Mouse (Mus musculus) gastrocnemius, adult 18-20 months (tissue): ENCODE data around the gene Rnf41. TPM values are rescaled to one million over a fixed set of nuclear protein-coding genes. Genes with fewer than 3 reads are reported as not detected.

Source experiments
- DNase-seq: peaks from one replicate; pipeline ENCODE4 v3.0.0; 2021; ENCODE audit warnings: low spot score
- total RNA-seq, 2 experiments: library from RNA; stranded (reverse); gene quantifications; 2 replicates each; pipeline ENCODE4 v1.2.3; 2021

Rnf41 gene
- total RNA-seq, 2 experiments from 2014 or later: 12.7 to 13.2 TPM

DNA sequence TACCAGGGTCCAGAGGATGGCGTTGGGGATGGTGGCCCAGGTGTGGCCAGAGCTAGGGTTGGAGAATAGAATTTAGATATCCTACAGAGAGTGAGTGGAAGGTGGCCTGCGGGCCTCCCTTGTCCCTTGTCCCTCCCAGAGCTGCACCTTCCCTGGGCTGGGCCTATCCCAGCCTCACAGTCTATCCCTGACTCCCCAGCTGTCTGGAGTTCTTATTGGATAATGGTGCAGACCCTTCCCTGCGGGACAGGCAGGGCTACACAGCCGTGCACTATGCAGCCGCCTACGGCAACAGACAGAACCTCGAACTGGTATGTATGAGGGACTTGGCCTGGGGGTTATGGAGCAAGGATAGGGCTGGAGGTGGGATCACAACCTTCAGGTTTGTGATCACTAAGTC is 25.6 kb upstream of the Rnf41 start:
- DNase-seq: no peak

- DNase-seq: no peak
Observed at GRCm38 (mm10) chr10:128388941-128389340, 22.5 kb upstream of the Rnf41 start.

GRCm38 (mm10) chr10:128389570-128389969 is 21.9 kb upstream of the Rnf41 start:
- no peak for DNase-seq

GRCm38 (mm10) chr10:128390366-128390765 is 21.1 kb upstream of the Rnf41 start:
- no peak for DNase-seq

DNA sequence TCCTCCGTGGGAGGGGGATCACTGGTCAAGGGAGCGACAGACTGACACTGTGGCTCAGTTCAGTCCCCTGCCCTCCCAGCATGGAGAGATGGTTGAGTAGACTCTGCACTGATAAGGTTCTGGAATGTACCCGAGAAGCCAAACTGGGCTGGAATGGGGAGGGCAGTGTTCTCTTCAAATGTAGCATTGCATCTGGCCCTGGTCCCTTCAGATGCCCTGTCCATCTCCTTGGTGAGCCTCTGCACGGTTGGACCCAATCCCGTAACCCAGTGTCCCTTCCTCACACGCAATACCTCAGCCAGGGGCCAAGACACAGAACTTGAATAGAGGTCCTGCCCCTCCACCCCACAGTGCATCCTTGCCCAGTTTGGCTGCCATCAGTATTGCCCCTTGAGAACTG is 19.6 kb upstream of the Rnf41 start:
- DNase-seq: no peak

- no peak for DNase-seq
Observed at GRCm38 (mm10) chr10:128396017-128396673, 15.3 kb upstream of the Rnf41 start.

GRCm38 (mm10) chr10:128396716-128397264 is 14.7 kb upstream of the Rnf41 start:
- no peak for DNase-seq

DNA sequence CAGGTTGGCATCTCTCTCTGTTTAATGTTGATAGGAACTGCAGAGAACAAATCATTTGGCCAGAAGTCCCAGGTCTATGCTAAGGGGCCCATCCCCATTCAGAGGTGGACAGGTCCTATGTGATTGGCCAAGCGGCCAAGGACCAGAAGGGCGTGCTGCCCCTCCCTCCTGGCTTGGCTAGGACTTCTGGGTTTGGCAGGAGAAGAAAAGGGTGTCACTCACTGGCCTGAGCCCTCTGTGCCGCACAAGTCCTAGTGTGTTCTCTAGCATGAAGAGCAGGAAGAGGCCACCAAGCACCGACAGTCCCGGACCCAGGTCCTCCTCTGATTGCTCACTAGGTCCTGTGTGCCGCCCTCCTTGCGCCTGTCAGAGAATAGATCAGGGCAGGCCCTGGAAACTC is 14.0 kb upstream of the Rnf41 start:
- DNase-seq: peak; percentile 36

DNA sequence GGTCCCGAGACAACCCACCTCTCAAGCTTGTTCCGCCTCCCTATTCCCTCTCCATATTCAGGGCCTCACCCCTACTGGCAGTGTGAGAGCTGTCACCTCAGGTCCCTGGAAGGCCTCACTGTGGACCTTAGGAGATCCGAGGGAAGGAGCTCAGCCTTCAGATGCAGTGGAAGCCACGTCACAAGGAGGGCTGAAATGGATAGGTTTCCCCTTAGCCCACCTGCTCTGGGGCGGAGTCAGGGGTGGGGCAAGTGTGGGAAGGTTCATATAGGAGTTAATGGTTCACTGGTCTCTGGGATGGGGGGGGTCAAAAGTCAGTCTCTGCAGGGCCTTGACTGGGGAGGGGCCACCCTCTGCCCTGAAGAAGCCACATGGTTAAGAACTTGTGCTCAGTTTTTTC is 11.1 kb upstream of the Rnf41 start:
- no peak for DNase-seq

GRCm38 (mm10) chr10:128401056-128401455 is 10.4 kb upstream of the Rnf41 start, which contains the start of gene Slc39a5:
Gene Slc39a5 (minus strand): TSS chr10:128401229.
- no peak for DNase-seq

DNA sequence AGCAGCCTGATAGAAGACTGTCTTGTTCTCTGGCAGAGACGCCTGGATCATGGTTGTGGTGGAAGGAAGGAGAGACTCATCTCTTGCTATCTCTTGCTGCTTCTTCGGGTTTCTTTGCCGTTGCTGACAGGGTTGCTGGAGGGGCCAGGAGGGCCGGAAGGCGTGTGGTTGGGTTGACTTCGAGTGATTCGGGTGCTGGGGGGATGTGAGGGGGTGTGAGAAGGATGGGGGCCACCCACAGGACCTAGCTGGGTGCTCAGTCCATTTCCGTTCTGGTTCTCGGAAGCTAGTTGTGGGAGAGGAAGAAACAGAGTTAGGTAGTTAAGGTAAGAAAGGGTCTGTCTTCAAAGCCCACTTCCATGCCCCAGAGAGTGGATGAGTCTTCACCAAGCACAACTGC is 9.8 kb upstream of the Rnf41 start:
- DNase-seq: no peak

DNA sequence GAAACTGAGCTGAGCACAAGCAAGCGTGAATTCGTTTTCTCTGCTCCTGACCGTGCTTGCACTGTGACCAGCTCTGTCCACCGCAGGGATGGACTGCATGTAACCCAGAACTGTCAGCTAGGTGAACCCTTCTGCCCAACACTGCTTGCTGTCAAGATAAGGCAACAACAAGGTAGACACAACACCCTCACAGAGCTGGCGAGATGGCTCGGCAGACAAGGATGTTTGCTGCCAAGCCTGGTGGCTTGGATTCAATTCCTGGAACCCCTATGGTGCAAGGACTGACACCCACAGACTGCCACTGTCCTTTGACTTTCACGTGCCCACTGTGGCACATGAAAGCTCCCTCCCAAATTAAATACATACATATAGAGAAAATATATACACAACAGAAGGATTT is 7.5 kb upstream of the Rnf41 start:
- DNase-seq: no peak

GRCm38 (mm10) chr10:128408591-128409535 is 2.6 kb upstream of the Rnf41 start:
- DNase-seq: no peak

DNA sequence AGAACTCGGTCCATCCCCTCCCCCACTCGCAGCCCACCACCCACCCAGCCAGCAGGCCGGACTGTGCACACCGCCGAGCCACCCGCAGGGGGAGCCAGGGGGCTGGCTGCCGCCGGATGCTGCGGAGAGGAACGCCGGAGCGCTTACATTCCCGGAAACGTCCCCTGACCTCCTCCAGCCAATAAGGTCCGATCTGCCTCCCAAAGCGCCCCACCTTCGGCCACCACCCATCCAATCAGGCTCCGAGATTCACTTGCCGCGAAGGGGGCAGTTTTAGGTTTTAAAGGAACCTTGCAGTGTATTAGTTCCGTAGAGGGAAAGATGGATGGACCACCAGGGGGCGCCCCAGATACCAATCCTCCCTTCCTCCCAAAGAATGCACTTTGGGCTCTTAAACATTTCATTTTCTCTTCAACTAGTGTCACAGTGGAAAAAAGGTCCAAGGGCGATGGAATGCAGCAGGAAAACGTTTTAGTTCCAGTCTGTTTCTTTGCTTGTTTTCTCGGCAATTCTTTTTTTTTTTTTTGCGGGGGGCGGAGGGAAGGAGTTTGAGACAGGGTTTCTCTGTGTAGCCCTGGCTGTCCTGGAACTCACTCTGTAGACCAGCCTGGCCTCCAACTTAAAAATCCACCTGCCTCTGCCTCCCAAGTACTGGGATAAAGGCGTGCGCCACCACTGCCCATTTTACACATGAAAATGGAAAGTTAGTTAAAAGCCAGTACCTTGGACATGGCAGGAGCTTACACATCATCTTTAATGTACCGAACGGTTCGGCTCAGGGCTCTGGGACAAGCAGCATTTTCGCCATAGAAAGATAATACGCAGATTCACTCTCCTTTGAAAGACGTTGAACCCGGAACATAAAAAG is 1.5 kb upstream of the Rnf41 start:
- peak; percentile 97 for DNase-seq

- DNase-seq: no peak
Observed at GRCm38 (mm10) chr10:128410560-128410845, 954 bp upstream of the Rnf41 start.

GRCm38 (mm10) chr10:128412055-128412381 is 561 bp downstream of the Rnf41 start:
- DNase-seq: peak; percentile 28

DNA sequence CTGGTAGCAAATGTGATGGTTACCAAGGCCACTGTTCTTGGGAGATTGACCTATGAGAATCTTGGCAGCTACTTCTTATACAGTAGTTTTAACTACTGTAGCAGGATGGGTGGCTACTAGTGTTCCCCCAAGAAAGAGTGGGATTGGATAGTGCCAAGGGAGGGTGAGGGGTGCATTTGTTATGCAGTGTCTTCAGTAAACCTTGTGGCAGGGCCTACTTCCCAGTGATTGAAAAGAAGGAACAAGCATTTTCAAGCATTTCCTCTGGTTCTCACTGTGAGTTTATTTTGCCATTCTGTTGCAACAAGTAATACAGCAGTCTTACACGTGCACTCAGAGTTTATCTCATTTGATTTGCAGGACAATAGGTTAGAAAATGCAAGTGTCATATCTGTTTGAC is 1.1 kb downstream of the Rnf41 start:
- DNase-seq: no peak

- DNase-seq: no peak
Observed at GRCm38 (mm10) chr10:128413076-128413475, 1.6 kb downstream of the Rnf41 start.

DNA sequence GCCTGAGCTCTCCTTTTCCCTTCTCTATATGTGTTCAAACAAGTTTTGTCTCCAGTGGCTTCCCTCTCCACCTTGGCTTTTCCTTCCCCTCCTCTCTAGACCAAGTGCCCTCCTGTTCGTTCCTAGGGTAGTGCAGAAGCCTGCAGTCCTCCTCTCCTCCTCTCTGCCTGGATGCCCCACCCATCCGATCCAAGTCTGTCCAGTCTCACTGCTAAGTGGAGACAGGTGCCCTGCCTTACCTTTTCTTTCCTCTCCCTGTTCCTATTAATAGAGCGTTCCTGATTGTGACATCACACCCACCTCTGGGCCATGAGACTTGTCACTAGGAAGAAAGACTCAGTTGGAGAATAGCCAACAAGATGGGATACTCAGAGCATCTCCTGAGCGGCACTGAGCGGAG is 3.4 kb downstream of the Rnf41 start:
- no peak for DNase-seq

DNA sequence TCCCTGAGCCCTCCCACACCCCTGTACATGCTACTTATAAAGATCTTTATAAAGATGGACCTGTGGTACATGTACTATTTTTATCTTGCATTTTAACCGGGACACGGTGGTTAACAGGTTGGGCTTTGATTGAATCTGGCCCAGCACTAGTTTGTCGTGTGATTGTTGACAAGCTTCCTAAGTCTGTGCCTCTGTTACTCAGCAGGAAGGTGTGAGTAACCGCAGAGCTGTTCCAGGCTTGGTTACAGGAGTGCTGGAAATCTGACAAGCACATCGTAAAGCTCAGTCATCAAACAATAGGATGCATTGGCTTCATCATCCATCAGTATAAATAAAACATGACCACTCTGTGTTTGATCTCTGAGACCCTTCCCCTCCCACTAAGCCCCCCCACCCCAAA is 11.0 kb downstream of the Rnf41 start:
- no peak for DNase-seq

DNA sequence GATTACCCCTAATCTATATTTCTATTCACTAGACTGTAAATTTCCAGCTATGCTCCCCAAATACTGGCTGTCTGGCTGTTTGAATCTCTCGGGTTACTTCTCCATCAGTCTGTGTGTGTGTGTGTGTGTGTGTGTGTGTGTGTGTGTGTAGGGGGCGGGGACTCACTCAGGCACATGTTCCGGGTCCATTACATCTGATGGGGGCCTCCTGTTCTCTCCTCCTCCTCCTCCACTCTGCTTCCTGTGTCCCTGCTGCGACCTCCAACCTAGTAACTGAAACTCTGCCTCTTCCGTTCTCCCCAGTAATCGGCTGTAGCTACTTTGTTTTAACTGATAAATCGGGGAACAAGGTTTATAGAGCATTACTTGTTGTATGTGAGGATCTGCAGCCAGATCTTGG is 13.1 kb downstream of the Rnf41 start:
- no peak for DNase-seq

DNA sequence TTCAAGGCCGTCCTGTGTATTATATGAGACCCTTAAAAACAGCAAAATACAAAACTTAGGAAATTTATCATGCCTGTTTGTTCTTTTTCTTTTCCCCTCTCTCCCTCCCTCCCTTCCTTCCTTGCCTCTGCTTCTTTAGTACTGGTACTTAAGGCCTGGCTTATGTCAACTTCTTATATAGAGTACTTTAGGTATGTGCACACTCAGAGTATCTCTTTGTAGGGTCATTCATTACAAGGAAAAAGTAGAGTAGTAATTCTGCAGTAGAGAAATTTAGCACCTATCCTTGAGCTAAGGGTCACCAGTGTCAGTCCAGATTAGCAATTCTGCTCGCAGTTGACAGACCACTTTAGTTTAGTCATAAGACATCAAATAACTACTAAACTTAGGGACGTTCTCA is 13.8 kb downstream of the Rnf41 start:
- no peak for DNase-seq
